Mouse (Mus musculus) olfactory bulb, adult 2 months (tissue): ENCODE data around the gene Uqcc2.

Experiments used
- CTCF ChIP-seq: fragments of 200-500 bp; IDR thresholded peaks from 2 replicates; pipeline ENCODE4 v1.5.1; 2012; ENCODE audit warnings: low read depth, mild to moderate bottlenecking, low read length, moderate library complexity; ENCODE audit not compliant: insufficient read depth
- POLR2A ChIP-seq: fragments of 200-500 bp; IDR thresholded peaks from 2 replicates; pipeline ENCODE4 v1.6.1; 2012; ENCODE audit warnings: mild to moderate bottlenecking, low read depth, low read length, moderate library complexity; ENCODE audit not compliant: insufficient read depth

DNA sequence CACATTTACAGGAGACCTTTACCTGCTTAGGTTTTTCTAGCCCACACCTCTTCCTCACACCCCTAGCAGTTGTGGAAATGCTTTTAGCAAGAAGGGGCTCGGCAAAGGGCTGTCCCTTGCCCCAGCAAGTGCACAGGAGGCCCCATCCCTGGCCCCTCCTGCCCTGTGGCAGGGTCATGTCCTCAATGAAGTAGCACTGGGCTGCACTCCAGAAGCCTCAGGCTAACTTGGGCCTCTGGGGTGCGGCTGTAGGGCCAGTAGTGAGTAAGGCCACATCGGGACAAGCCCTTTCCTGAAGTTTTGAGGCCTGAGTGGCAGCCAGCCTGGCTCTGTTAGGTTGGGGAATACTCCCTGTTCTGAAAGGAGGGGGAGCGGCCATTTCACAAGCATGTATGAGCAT lies 27.2 kb upstream of the Uqcc2 start:
- TF ChIP-seq POLR2A (no peak), CTCF (no peak)
